Mouse (Mus musculus): ENCODE measurements at regions not wholly inside any gene's neighbourhood (a gene's known extent, or its start where the extent isn't known, plus 50 kb on each side); places are given as distances from the start of the nearest gene placed in this dataset.

- no peak for DNase-seq (ENCODE audit: low spot score)
These were observed 298.2 kb upstream of the Igbp1b start for GRCm38 (mm10) chr6:138956461-138957072.

- no peak for DNase-seq (ENCODE audit: low spot score)
These were observed 292.5 kb upstream of the Igbp1b start for GRCm38 (mm10) chr6:138950888-138951287.

DNA sequence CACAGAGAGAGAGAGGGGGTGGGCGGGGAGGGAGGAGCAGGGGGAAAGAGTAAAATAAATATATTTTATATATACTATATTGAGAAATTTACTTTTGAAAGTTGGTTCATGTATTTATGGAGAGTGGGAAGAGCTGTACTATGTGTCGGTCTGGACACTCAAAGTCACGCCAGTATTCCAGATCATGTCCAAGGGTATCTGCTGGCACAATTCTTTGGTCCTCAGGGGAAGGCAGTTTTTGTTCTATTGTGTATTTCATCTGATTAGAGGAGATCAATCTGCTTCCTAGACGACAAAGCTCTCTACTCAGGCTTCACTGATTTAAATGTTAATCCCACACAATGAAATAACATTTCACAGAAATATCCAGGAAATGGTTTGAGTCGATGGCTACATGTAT, 288.3 kb upstream of the Igbp1b start:
- no peak for DNase-seq (ENCODE audit: low spot score)

GRCm38 (mm10) chr6:138945432-138945831, 287.1 kb upstream of the Igbp1b start:
- DNase-seq (ENCODE audit: low spot score): no peak

- peak; percentile 1 for DNase-seq (ENCODE audit: low spot score)
These were observed 261.8 kb upstream of the Igbp1b start for GRCm38 (mm10) chr6:138920161-138920560.

GRCm38 (mm10) chr6:138919531-138919930, 261.2 kb upstream of the Igbp1b start:
- DNase-seq (ENCODE audit: low spot score): no peak

- DNase-seq (ENCODE audit: low spot score): no peak
These were observed 256.6 kb upstream of the Igbp1b start for GRCm38 (mm10) chr6:138914981-138915380.

GRCm38 (mm10) chr6:138873610-138874009, 215.3 kb upstream of the Igbp1b start:
- DNase-seq (ENCODE audit: low spot score): no peak

GRCm38 (mm10) chr6:138872495-138873415, 214.4 kb upstream of the Igbp1b start:
- no peak for DNase-seq (ENCODE audit: low spot score)

DNA sequence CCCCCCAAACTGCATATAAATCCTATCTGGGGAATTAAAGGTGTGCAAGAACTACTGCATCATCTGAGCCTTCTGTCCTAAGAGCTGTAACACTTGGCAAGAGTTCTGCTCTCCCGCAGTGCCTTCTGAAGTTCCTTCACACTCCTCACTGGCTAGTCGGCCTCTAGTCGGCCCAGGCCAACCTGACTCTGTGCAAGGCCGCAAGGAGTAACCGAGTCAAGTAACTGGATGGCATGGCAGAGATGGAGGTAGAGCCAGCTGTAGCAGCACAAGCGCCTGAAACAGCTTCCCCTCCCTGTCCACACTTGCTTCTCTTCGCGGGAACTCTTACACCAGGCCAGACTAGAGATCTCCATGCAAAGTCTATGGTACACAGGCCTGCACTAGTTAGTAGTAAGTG, 179.7 kb upstream of the Igbp1b start:
- DNase-seq (ENCODE audit: low spot score): no peak

GRCm38 (mm10) chr6:138834876-138835275, 176.5 kb upstream of the Igbp1b start:
- DNase-seq (ENCODE audit: low spot score): no peak

GRCm38 (mm10) chr6:138801835-138802234, 143.5 kb upstream of the Igbp1b start:
- no peak for DNase-seq (ENCODE audit: low spot score)

DNA sequence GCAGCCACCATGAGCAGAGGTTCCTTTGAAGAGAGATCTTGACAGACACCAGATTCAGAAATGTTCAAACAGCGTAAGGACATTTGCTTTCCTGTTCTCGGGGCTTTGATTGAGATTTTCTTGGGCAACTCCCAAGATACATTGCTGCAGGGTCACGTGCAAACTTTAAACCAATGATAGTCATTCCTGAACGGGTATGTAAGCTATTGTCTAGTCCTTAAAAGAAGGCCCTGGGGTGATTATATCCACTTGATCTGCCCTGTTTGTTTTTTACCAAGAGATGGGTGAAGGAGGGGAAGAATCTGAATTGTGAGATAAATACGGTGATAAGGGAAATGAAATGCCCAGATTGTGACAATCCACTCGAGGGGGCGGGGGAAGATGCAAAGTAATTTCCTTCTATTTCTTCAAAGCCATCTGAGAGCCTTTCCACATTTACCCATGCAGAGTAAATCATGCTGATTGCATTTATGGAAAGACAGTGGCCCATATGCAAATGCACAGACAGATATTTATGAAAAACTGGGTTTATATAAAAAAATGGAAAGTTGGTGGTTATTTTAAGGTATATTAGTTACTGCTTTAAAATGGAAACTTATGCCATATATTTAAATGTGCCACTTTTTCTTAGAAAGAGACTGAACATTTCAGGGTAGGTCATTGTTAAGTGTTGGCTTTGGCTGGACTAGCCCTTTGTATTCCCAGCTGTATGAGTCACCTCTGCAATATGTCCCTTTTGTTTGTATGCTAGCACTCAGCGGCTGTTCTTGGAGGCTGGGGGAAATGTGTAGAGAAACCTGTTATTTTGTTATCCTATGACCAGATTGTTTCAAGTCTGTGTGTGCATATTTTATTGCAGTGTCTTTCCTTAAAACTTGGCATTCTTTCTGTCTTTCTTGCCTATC, 142.7 kb upstream of the Igbp1b start:
- peak; percentile 28 for DNase-seq (ENCODE audit: low spot score)

- DNase-seq (ENCODE audit: low spot score): no peak
These were observed 136.4 kb upstream of the Igbp1b start for GRCm38 (mm10) chr6:138794706-138795105.

- DNase-seq (ENCODE audit: low spot score): no peak
These were observed 134.5 kb upstream of the Igbp1b start for GRCm38 (mm10) chr6:138792802-138793201.

DNA sequence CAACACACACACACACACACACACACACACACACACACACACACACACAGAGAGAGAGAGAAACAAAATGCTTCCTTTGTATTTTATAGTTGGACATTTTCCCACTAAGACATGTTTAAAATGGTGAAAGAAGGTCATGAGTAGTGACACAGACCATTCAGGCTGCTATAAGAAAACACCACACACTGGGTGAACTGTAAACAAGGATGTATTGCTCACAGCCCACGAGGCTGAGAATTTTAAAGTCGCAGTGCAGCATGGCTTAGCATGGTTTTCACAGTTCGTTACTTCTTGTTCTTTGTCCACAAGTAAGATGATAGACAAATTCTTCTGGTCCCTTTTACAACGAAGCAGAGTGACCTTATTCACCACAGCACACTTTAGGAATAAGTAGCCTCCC, 124.6 kb upstream of the Igbp1b start:
- no peak for DNase-seq (ENCODE audit: low spot score)

DNA sequence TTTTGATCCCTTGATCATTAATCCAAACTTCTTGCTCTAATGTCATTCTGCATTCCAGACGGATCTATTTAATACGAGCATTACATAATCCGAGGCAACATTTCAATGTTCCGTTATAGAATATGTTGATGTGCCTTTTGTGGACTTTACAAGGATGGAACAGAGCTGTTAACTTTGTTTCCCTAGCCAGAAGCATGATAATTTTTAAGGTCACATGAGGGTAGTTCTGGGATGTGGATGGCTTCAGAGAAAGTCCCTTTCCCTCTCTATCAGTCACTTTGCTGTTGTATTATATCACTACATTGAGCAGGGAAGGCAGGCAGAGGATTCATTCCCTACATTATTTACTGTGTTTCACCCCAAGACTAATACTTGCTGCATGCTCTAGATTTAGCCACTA, 124.1 kb upstream of the Igbp1b start:
- no peak for DNase-seq (ENCODE audit: low spot score)

- no peak for DNase-seq (ENCODE audit: low spot score)
These were observed 103.6 kb upstream of the Igbp1b start for GRCm38 (mm10) chr6:138761991-138762390.

DNA sequence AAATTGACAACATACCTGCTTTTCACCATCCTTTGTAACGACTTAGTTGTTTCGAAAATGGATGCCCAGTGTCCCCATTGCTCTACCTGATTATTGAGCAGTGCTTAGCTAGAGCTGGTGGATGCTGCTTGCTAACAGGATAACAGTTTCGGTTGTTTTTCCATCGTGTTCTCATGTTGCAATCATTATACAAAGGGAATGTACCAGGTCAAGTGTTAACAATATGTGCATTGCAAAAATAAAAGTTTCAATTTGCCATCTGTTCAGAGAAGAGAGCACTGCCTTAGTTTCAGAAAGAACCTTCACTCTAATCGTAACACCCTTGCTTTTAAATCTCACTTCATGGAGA, 96.6 kb upstream of the Igbp1b start:
- DNase-seq (ENCODE audit: low spot score): no peak

GRCm38 (mm10) chr6:138754302-138754954, 96.1 kb upstream of the Igbp1b start:
- no peak for DNase-seq (ENCODE audit: low spot score)

DNA sequence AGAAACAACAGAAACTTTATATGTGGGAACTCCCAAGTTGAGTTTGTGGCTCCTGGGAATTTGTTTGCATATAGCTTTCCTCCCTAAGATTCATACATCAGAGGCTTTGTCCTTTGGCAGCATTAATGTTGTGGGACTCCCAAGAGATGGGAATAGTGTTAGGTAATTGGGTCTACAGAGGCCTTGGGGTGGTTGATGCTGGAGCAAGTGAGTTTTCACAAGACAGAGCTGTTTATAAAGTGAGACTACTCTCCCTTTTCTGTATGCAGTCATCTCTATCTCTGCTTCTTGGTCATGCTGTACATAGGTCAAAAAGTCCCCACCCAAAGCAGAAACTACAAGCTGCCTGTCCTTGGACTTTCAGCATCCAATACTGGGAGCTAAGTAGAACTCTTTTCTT, 59.4 kb upstream of the Igbp1b start:
- DNase-seq (ENCODE audit: low spot score): no peak

All from left cerebral cortex, adult 11 months (tissue).